Mouse (Mus musculus): ENCODE measurements around the gene Sh2d3c.

Gene Sh2d3c

DNA sequence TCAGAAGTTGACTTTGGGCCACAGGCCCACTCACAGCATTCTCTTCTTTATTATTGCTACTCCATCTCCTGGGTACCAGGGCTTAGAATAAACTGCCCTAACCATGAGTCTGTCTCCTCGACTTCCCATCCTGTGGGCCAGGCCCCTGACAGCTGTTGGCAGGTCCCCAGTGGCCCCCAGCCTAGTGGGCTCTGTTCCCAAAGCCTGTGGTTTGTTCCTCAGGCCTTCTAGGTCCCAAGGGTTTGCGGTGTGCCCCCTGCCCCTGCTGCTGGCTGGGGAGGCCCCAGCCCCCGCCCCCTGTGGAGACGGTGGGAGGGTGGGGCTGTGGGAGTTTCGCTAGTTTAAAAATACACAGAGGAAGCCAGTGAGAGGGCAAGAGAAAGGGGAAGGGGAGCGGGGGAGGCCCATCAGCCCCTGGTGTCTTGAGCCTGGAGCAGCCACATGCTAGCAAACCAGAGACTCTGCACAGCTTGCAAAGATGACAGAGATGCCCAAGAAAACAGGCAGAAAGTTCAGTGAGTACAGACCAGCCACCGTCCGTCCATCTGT is at the start of gene Sh2d3c:
Sh2d3c (plus strand) TSS at position 375 of the 549 bp plus-strand sequence.
- no peak for DNase-seq (ENCODE audit: low spot score in 2 of 2)

DNA sequence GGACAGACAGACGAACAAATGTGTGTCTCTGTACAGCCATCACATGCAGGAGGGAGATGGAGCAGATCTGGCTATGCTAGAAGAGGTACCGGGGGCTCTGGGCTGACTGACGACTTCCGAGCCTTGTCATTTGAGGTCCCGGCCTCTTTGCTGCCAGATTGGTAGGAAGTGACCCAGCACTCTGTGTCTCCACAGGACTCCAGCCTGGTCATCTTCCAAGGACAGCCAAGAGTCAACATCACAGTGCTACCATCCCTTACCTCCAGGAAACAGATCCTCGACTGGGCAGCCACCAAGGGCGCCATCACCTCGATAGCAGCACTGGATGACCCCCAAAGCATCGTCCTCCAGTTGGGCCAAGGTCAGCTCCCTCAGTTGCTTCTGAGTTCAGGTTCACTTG is 49.7 kb upstream of the Sh2d3c start:
- no peak for DNase-seq (ENCODE audit: low spot score in 2 of 2)

DNA sequence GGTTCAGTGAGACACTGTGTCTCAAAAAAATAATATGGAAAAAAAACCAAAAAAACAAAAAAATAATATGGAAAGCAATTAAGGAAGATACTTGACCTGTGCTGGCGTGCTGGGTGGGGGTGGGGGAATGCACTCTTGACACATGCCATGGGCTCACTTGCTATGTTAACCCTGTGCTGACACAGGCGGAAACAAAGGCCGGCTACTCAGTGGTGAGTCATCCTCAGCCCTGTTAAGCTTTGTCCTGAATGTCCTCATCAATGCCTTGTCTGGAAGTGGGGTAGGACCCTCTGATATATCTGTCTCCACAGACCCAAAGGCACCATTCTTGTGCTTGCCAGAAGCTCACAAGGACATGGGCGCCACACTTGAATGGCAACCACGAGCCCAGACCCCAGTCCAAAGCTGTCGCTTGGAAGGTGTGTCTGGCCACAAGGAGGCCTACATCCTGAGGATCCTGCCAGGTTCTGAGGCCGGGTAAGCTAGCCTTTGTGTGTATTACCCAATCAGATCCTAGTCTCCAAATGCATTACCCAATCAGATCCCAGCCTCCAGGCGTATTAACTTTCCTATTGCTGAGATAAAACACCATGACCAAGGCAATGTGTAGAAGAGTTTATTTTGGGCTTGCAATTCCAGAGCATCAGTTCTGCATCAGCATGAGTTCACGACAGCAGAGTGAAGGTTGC is 48.8 kb upstream of the Sh2d3c start:
- DNase-seq (ENCODE audit: low spot score in 2 of 2): no peak

DNA sequence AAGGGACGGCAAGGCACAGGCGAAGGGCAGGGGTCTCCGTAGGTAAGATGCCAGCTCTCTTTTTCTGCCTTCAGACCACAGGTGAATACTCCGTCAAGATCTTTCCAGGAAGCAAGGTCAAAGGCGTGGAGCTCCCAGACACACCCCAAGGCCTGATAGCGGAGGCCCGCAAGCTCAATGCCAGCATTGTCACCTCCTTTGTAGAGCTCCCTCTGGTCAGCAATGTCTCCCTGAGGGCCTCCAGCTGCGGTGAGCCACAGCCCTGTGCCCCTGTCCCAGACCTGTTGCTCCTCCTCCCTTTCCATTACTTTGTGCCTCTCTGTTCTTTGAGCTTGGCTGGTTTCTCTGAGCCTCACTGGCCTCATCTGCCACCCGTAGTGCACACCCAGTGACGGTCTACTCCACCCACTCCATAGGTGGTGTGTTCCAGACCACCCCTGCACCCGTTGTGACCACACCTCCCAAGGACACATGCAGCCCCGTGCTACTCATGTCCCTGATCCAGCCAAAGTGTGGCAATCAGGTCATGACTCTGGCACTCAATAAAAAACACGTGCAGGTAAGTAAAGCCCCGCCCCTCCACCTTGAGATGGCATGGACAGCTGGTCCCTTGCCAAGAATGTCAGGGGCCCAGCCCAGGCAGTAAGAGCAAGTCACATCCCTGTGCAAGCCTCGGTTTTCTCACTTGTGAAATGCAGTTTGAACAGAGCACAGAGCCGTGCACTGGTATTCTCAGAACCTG is 47.5 kb upstream of the Sh2d3c start:
- no peak for DNase-seq (ENCODE audit: low spot score in 2 of 2)

DNA sequence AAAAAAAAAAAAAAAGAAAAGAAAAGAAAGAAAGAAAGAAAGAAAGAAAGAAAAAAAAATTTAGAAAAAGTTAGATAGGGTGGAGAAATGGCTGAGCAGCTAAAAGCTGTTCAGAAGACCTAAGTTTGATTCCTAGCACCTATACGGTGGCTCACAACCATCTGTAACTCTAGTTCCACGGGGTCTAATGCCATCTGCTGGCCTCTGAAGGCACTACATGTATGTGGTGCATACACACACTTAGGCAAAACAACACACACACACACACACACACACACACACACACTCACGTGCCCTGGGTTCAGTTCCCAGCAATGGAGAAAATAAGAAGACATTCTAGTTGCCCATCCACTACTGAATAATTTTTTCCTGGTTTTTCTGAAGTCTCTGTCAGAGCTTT is 44.0 kb upstream of the Sh2d3c start:
- no peak for DNase-seq (ENCODE audit: low spot score in 2 of 2)

DNA sequence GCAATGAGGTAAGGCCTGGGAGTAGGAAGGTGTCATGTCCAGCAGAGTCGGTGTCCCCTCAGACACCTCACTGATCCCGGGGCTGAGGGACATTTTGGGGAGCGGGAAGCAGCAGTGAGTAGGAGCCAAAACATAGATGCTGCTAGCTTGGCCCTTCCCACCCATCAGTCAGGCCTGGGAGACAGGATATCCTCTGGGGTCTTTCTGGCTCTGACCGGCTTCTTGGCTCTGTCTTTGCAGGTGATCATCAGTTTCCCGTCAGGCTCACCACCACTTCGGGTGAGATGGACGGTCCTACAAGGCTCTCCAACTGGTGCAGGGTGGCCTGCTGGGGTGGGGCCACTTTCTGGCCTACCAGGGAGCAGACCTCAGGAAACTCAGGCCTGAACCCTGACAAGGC is 43.2 kb upstream of the Sh2d3c start:
- no peak for DNase-seq (ENCODE audit: low spot score in 2 of 2)

DNA sequence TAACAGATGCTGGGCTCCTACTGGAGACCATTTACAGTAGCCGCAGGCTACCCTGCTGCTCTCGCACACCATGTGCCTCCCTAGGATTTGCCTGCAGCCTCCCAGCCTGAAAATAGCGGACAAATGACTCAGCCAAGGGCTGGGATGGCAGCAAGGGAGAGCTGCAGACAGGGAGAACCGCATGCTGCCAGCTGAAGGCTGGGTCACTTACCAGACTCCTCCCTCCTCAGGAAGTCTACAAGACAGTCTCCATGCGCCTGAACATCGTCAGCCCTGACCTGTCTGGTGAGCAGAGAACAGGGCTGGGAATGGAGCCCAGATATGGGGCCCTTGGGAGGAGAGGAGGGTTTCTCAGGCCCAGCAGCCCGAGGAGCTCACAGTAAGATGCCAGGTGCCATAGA is 40.8 kb upstream of the Sh2d3c start:
- peak; percentile 62 to 79 for DNase-seq (ENCODE audit: low spot score in 2 of 2)

DNA sequence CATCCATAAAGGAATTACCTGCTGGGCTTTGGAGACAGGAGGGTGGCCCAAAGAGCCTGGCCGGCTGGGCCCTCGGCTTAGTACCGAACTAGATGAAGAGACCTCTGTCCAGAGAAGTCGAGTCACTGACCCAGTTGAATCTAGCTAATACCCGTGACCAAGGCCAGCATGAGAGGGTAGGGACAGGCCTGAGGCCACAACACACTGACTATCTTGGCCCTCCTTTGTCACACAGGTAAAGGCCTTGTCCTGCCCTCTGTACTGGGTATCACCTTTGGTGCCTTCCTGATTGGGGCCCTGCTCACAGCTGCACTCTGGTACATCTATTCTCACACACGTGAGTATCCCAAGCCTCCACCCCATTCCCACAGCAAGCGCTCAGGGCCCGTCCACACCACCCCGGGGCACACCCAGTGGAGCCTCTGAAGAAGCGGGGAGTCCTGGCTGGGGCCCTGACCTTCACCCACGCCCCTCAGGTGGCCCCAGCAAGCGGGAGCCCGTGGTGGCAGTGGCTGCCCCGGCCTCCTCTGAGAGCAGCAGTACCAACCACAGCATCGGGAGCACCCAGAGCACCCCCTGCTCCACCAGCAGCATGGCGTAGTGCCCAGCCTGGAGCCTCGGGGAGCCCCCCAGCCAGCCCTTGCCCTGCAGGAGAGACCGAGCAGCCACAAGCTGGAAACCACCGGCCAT is 39.7 kb upstream of the Sh2d3c start:
- DNase-seq (ENCODE audit: low spot score in 2 of 2): no peak

DNA sequence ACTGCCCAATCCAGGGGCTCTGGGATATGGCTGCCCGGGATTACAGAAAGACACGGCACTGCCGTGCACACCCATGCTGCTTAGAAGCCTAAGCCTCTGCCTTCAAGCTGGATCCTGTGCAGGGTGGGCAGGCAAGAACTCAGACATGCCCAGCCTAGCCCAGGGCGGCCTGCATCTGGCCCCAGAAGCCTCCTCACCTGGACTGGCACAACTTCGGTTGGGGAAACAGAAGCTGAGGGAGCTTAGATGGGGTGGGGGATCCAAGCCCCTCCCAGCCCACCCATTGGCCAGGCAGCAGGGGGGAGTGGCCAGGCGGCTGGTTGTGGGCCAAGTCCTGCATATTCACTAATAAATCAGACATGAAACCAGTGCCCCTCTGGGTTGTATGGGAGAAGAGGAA is 39.1 kb upstream of the Sh2d3c start:
- no peak for DNase-seq (ENCODE audit: low spot score in 2 of 2)

DNA sequence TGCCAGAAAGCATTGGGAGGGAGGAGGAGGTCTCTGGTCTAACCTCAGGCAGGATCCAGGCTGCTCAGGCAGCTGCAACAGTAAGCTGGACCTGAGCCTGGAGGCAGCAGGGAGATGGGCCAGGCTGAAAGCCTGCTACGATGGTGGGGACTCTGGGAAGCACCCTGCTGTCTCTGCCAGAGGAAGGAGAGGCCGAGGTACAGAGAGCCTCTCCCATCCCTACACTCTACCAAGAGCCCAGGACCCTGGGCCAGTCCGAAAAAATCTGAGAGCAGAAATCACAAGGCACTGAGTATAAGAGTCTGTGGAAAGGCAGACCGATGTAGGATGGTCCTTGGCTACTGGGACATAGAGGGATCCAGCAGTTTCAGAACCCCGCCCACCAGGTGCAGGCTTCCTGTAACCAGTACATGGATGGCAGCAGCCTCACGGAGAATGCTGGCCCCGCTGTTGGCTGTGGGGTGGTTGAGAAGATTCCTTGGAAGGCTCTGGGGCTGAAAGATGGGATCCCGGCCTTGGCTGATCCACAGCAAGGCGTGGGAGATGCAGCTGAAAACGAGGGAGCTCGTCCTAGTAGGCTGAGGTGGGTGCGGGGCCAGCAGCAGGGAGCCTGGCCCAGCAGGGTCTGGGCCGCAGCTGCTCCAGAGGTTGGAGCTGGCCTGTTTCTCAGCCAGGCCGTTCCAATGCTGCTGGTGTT is 38.0 kb upstream of the Sh2d3c start:
- DNase-seq (ENCODE audit: low spot score in 2 of 2): no peak

DNA sequence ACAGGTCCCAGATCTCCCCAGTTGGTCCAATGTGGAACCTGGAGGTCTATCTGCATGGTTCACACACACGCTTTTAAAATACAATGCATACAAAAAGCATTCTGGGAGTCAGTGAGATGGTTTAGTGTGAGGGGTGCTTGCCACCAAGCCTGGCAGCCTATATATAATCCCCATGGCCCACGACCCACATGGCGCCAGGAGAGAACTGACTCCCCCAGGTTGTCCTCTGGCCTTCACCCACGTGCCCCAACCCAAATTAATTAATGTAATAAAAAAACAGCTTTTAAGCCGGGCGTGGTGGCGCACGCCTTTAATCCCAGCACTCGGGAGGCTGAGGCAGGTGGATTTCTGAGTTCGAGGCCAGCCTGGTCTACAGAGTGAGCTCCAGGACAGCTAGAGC is 37.2 kb upstream of the Sh2d3c start:
- no peak for DNase-seq (ENCODE audit: low spot score in 2 of 2)

DNA sequence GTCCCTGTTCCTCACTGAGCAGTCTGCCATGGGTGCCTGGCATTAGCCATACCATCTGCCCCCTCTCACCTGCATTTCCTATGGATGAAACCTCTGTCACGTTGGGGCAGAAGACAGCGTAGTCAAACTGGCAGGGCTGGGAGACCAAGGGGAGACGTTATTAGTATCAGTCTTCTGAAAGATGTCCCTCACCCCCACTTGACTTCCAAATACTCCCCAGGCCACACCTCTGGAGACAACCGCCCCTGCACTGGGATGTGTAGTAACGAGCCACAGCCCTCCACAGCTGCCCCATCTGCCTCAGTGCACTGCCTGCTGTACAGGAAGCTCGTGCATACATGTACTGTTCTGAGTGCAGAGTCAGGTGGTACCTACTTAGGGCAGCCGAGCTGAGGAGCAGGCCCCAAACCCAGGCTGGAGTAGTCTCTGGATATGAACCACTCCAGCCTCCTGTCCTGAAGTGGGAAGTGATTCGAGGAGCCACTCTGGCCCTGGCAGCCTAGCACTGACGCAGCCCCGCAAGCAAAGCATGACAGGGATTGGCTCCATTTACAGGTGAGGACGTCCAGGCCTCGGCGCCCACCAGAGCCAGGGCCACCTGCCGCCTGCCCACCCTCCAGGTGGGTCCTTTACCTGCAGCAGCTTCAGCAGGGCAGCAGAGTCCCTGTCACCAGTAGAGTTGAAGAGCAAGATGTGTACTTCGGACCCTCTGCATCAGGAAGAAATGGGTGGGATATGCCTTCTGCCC is 36.0 kb upstream of the Sh2d3c start:
- DNase-seq (ENCODE audit: low spot score in 2 of 2): no peak

DNA sequence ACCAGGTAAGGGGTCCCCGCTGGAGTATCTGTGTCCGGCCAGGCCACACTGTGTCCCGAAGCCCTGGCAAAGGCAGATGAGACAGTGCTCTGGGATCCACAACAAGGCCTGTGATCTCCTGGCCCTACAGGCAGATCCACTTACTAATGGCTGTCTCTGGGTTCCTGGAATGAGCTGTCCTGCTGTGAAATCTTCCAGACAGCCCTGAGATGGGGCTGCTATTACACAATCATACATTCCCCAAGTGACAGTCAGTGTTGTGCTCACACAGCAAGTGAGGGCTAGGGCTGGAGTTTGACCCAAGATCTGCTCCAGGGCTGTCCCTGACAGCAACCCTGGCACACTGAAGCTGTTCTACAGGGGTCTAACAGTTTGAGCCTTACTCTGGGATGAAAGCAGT is 35.0 kb upstream of the Sh2d3c start:
- no peak for DNase-seq (ENCODE audit: low spot score in 2 of 2)

DNA sequence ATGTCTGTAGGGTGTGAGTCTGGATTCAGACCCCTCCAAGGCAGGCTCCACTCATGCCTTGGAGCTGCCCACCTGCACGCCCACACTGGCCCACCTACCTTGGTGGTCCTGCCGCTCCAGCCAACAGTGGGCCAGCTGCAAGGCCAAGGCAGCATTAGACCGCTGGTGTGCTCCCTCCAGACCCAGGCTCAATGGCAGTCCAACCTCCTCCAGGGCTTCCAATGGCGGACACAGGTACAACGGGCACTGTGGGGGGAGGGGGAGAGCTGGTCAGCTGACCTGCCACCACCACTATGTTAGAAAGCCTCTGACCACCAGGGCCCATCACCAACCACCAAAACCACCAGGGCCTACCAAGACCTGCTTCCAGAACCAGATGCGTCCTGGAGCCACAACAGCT is 34.2 kb upstream of the Sh2d3c start:
- no peak for DNase-seq (ENCODE audit: low spot score in 2 of 2)

DNA sequence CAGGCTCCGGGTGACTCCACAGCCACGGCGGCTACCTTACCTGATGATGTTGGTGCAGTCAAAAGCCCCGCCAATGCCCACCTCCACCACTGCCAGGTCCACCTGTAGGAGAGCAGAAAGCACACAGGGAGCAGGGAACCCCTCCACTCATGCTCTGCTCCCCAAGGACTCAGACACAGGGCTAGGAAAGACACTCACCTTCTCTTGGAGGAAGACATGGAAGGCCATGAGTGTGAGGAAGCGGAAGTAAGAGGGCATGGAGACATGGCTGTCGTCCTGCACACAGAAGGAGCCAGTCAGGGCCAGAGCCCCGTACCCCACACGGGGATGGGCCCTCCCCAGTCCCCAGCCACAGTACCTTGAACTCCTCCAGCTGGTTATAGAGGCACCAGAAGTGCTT is 33.3 kb upstream of the Sh2d3c start:
- DNase-seq (ENCODE audit: low spot score in 2 of 2): no peak

DNA sequence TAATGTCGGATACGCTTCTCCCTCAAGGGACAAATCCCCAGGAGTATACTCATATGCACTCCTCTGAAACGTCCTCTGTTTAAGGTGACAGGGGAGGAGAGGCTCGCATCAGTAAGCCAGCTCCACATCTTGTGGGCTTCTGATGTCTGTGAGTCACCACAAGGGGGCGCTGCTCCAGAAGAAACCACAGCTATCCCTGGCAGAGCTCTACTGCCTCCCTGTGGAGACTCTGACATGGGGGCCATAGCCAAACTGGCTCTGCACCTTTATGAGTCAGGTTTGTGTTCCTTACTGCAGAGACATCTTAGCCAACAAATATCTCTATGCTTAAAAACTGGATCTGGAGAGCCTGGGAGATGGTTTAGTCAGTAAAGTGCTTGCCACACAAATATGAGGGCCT is 31.4 kb upstream of the Sh2d3c start:
- peak; percentile 83 for DNase-seq (ENCODE audit: low spot score in 2 of 2)

DNA sequence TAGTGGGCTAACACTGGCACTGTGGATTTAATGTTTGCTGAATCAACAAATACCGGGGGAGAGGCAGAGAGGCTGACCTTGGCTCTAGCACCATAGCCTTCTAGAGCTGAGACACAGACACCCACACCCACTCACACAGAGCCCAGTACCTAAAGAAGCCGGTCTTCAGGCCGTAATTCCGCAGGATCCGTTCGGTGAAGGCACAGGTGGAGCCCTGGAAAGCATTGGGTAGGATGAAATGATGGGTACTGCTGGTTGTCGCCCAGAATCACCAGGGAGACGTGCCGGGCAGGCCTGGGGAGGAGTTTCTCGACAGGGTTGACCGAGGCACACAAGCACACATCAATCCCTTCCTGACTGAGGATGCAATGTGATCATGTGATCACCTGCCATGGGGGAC is 29.8 kb upstream of the Sh2d3c start:
- no peak for DNase-seq (ENCODE audit: low spot score in 2 of 2)

DNA sequence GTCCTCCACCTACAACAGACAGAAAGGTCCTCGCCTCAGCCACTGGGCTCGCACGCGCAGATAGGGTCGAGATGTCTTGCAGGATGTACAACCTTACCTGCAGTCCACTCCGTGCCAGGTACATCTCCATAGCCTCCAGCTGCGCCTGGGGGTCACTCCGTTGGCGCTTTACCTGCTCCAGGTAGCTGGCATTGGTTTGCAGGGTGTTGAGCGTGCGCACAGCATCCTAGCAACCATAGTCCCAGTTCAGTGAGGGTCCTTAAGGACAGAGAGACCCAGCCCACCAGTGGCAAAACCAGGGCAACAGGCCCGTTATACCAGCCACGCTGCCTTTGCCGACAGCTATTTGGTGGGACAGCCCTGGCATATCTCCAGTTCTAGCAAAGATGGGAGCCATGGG is 28.4 kb upstream of the Sh2d3c start:
- no peak for DNase-seq (ENCODE audit: low spot score in 2 of 2)

DNA sequence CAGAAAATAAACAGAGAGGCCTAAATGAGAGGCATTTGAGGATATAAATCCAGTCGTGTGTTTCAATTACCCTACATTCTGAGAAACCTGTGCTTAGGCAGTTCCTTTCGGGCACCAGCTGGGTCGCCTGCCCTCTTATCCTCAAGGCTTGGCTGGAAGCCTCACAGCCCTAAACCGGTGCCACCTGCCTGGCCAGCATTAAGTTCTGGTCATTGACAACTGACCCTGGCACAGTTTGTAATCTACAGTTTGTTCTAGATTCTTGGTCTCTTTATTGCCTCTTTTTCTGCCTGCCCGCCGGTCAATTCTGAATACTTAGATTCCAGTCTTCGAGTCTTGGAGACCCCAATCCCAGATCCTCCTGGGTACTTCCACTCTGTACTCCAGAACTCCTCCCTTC is 27.6 kb upstream of the Sh2d3c start:
- no peak for DNase-seq (ENCODE audit: low spot score in 2 of 2)

DNA sequence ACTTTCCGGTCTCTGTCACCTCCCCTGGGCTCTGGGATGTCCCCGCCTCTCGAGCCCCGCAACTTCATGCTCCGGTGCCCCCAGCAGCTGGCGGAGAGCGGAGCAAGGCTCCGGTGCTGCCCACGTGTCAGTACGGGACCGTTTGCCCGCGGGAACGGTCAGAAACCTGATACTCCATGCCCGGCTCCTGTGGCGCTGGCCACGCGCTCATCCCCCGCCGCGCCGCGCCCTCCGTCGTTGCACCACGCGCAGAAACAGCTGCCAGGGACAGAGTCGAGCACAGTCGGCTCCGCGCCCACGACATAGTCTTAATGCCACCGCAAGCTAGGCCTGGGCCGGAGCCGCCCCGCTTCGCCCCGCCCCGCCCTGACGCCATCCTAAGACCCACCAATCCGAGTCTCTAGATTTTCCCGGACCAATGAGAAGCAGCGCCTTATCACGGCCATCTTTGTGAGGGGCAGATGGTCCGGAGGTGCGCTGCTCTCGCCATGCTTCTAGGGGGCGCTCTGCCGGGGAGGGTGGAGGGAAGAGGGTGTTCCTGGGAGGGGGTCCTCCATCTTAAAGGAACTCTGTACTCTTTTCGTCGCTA is 26.9 kb upstream of the Sh2d3c start:
- DNase-seq (ENCODE audit: low spot score in 2 of 2): peak; percentile 89 to 93

DNA sequence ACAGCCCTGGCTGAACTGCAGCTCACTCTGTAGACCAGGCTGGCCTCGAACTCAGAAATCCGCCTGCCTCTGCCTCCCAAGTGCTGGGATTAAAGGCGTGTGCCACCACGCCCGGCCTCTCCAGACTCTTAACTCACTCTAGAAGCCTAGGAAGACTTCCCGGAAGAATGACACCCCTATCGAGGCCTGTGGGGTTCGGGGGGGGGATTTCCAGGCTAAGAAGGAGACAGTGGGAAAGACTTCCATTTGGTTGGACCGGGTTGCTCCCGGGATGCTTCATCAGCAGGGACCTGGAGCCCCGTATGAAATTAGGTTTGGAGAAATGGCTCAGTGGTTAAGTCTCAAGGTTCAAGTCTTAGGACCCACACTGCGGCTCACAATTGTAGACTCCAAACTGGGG is 26.2 kb upstream of the Sh2d3c start:
- DNase-seq (ENCODE audit: low spot score in 2 of 2): no peak
